Mouse (Mus musculus): ENCODE data around the gene Madd.
A peak's percentile ranks its signal among the peaks of the same experiment; 100 is the strongest.

GRCm38 (mm10) chr2:91194624-91195332 lies 11.1 kb upstream of the Madd start:
- TF ChIP-seq CTCF (IDR thresholded peaks at IDR 0.05; ENCODE audit: insufficient read depth, low read depth, low read length) (peak; percentile 68), POLR2A (IDR thresholded peaks at IDR 0.05; ENCODE audit: insufficient read depth, low read depth, low read length) (no peak)
